Mouse (Mus musculus) intestine, embryonic 14.5 days (tissue): Measurements from ENCODE around the gene Sectm1a. TPM values are rescaled to one million over a fixed set of nuclear protein-coding genes. Genes with fewer than 3 reads are reported as not detected.
"Not testable (repeated sequence)": the region's sequence is repeated elsewhere in the genome, so short reads cannot be mapped to it uniquely, and the experiment has no call there.

Experiments used
- ATAC-seq: fragments of 200-750 bp; cut with Nextera tagmentation; replicated peaks from 2 replicates; pipeline ENCODE4 v1.8.0; 2017; ENCODE audit warnings: low read depth, moderate number of reproducible peaks, moderate TSS enrichment, moderate library complexity; ENCODE audit not compliant: low FRiP score, low TSS enrichment
- DNase-seq: peaks from one replicate; pipeline ENCODE4 v3.0.0-alpha.2; 2018; ENCODE audit warnings: low spot score
- H3K27ac ChIP-seq: fragments of 300-500 bp; sonication (generic); 2 replicates; pipeline ENCODE4 v1.5.1; 2014; ENCODE audit warnings: low read depth, mild to moderate bottlenecking, control low read depth
- H3K27me3 ChIP-seq: fragments of 300-500 bp; sonication (generic); replicated peaks from 2 replicates; pipeline ENCODE4 v1.6.1; 2014; ENCODE audit warnings: low read length, control low read depth; ENCODE audit not compliant: control insufficient read depth, insufficient read depth
- H3K36me3 ChIP-seq: fragments of 300-500 bp; sonication (generic); 2 replicates; pipeline ENCODE4 v1.6.1; 2014; ENCODE audit warnings: low read length, control low read depth; ENCODE audit not compliant: control insufficient read depth, insufficient read depth
- H3K4me1 ChIP-seq: fragments of 300-500 bp; sonication (generic); replicated peaks from 2 replicates; pipeline ENCODE4 v1.6.1; 2014; ENCODE audit warnings: low read length, control low read depth, mixed read lengths; ENCODE audit not compliant: control insufficient read depth, insufficient read depth
- H3K4me2 ChIP-seq: fragments of 300-500 bp; sonication (generic); 2 replicates; pipeline ENCODE4 v1.6.1; 2014; ENCODE audit warnings: low read length
- H3K4me3 ChIP-seq: fragments of 300-500 bp; sonication (generic); 2 replicates; pipeline ENCODE4 v1.5.1; 2014; ENCODE audit warnings: low read depth, low read length, control low read depth, mixed read lengths
- H3K9ac ChIP-seq: fragments of 300-500 bp; sonication (generic); 2 replicates; pipeline ENCODE4 v1.6.1; 2014; ENCODE audit warnings: mild to moderate bottlenecking, low read length
- H3K9me3 ChIP-seq: fragments of 300-500 bp; sonication (generic); 2 replicates; pipeline ENCODE4 v1.6.1; 2016; ENCODE audit warnings: low read length, control low read depth; ENCODE audit not compliant: control insufficient read depth
- WGBS: fragments of 180-500 bp; shearing (Covaris S2); extraction: QIAGEN DNeasy Blood & Tissue Kit; methylation state at CpG from one replicate; pipeline ENCODE4 v1.1.7; 2014; 5-methylcytosine and 5-hydroxymethylcytosine counted together
- polyA plus RNA-seq: library from polyadenylated mRNA; unstranded; fragments of >200 nt; fragmentation: Nextera tagmentation; extraction: Ambion mirVana; gene quantifications from 2 replicates; pipeline ENCODE4 v1.2.1, GENCODE M21; 2014

The Sectm1a gene
- polyA plus RNA-seq, 1 experiment from 2014 or later, result 1.8 TPM

DNA sequence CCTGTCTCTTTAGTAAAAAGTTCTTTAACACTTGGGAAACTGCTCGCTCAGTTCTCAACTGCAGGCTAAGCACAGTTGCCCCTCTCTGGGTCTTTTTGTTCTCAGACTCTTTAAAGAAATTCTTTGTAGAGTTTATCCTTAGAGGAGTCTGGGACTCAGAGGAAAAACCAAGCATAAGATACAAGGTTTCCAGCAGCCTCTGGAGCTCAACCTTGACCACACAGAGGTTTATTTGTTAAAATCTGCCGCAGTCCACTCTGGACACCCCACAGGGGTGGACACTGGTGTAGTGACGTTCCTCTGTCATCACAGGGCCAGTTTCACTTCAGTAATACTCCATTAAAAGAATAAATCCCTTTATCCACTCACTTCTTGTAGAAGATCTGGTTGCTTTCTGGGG, 37.6 kb upstream of the Sectm1a start, which contains the start of gene Tex19.2:
Gene Tex19.2, minus strand, starts transcription at position 101 of the 400 bp plus-strand sequence.
- no peak for DNase-seq
- Histone ChIP-seq H3K9ac (no peak within 1 kb of the TSS), H3K4me2 (no peak within 1 kb of the TSS), H3K36me3 (no peaks in the 10 kb centered on the region), H3K4me1 (peaks cover 6% of the 10 kb centered on the region; the same call in 1 of the 2 replicates), H3K27me3 (no peaks in the 10 kb centered on the region), H3K27ac (no peak within 1 kb of the TSS), H3K9me3 (no peaks in the 10 kb centered on the region), H3K4me3 (no peak within 1 kb of the TSS)
- 90% methylated on average over 3 of the region's 3 CpGs for whole genome bisulfite sequencing
- no peak for ATAC-seq

DNA sequence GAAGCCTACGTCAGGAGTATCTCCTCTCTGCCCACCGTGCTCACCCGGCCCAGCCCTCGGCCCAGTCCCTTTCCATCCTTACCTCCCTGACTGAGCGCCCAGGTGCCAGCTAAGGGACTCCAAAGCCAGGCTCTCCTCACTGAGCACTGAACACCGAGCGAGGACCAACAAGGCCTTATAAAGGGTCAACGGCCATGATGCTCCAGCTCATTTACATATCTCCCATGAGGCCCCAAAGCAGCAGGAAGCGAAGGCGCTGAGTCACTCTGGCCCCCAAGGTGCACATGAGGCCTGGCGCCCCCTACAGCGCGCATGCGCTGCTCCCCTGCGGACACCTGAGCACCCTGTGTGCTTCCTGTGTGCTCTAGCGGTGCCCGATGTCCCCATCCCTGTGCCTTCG, 37.1 kb upstream of the Sectm1a start:
- no peak for ATAC-seq
- WGBS, result 91% methylated on average over 18 of the region's 18 CpGs
- H3K4me2 ChIP-seq, result no peak overlapping the region

DNA sequence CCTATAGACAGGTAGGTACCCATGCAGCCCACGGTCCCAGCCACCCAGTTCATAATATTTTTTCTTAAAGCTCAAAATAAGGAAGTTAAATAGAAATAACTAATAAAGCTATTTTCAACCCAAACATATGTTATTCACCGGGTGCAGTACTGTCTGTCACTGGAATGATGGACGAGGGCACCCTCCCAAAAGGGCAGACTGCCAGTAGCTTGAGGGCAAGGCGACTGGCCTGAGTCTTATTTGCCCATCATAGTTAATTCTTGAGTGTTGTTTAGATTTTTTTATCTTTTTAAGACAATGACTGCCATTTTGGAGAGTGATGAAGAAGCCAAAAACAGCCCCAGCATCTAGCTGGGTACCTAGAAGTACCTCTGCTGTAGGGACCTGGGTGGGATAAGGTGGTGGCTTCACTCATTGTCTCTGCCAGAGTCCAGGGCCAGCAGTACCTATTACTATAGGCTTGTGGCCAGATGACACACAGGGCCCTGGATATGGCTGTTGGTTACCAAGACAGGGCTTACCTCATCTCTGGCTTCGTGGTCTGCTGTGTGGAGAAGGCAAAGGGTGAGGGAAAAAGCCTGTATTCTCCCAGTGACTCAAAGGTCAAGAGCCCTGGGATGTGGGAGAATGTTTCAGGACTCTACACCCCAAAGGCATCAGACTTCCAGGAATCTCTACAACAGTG, 31.2 kb upstream of the Sectm1a start:
- H3K27me3 ChIP-seq, result no peaks in the 10 kb centered on the region
- no peak overlapping the region for H3K27ac ChIP-seq
- ATAC-seq (no peak), DNase-seq (no peak)
- no peaks in the 10 kb centered on the region for H3K9me3 ChIP-seq
- H3K4me3 ChIP-seq, result no peak overlapping the region
- WGBS, result 73% methylated on average over 5 of the region's 5 CpGs
- H3K36me3 ChIP-seq, result no peaks in the 10 kb centered on the region
- H3K4me1 ChIP-seq, result peaks cover 5% of the 10 kb centered on the region; the same call in 1 of the 2 replicates
- H3K4me2 ChIP-seq, result no peak overlapping the region
- H3K9ac ChIP-seq, result no peak overlapping the region

More for the DNA sequence above, 37.1 kb upstream of the Sectm1a start:
- Histone ChIP-seq H3K36me3 (no peaks in the 10 kb centered on the region), H3K4me3 (no peak overlapping the region), H3K9ac (no peak overlapping the region), H3K27me3 (no peaks in the 10 kb centered on the region), H3K9me3 (no peaks in the 10 kb centered on the region), H3K4me1 (peaks cover 6% of the 10 kb centered on the region; the same call in 1 of the 2 replicates), H3K27ac (no peak overlapping the region)
- no peak for DNase-seq

DNA sequence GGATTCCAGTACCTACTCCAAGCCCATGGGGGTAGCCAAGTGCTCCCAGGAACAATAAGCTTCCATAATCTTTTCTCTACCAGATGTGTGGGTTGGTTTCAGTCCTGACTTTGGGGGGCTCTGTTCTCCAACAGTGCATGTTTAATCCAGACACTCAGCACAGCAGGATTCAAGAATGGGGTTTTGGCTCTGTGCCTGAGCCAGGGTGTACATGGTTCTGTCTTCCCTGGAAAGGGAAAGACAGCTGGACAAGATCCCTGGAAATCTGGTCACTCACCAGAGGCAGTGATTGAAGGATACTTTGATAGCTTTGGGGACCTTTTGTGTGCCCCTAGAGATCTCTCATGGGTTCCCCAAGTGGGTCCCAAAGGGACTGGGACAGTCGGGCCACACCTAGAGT, 30.6 kb upstream of the Sectm1a start:
- ATAC-seq, result no peak
- no peaks in the 10 kb centered on the region for H3K36me3 ChIP-seq
- H3K9ac ChIP-seq, result no peak overlapping the region
- DNase-seq, result no peak
- H3K4me3 ChIP-seq, result no peak overlapping the region
- H3K4me1 ChIP-seq, result peaks cover 5% of the 10 kb centered on the region; the same call in 1 of the 2 replicates
- no peaks in the 10 kb centered on the region for H3K9me3 ChIP-seq
- H3K27me3 ChIP-seq, result no peaks in the 10 kb centered on the region
- WGBS, result 90% methylated on average over 1 of the region's 1 CpGs
- no peak overlapping the region for H3K27ac ChIP-seq
- no peak overlapping the region for H3K4me2 ChIP-seq

DNA sequence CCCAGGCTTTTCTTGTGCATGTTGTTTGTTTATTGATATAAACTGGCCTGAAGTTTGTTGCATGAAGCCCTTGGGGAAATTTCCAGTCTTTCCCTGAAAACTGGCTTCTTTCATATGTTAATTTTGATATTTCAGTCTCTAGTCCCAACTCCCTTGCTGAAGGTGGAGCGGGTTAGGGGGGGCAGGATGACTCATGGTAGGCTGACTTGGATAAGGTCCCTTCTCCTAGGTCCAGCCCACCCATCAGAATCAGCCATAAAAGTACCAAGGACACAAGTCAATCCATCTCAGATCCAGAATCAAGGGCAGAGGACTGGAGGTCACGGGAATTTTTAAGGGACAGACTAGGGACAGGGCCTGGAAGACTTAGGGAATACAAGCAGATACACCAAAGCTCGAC, 30.0 kb upstream of the Sectm1a start:
- DNase-seq (no peak), ATAC-seq (no peak)
- no peak overlapping the region for H3K27ac ChIP-seq
- H3K4me1 ChIP-seq, result peaks cover 5% of the 10 kb centered on the region; the same call in 1 of the 2 replicates
- no peak overlapping the region for H3K4me3 ChIP-seq
- H3K9me3 ChIP-seq, result no peaks in the 10 kb centered on the region
- no peak overlapping the region for H3K4me2 ChIP-seq
- no peaks in the 10 kb centered on the region for H3K27me3 ChIP-seq
- H3K9ac ChIP-seq, result no peak overlapping the region
- 77% methylated on average over 3 of the region's 3 CpGs for WGBS
- H3K36me3 ChIP-seq, result no peaks in the 10 kb centered on the region

DNA sequence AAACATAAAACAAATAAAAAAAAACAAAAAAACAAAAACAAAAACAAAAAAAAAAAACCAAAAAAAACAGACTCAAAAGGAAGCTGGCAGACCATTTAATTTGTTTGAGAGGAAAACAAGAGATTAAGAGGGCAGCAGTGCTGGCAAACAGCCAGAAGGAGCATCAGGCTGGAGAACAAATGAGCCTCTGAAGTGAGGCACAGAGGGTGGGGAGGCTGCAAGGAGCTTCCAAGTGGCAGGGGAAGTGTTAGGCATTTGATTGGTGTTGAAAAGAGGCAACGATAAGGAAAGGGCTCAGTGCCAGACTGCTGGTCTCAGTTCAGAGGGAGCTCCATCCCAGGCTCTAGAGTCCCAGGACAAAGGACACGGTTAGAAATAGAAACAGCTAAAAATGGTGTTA, 29.0 kb upstream of the Sectm1a start:
- no peak overlapping the region for H3K4me2 ChIP-seq
- no peak for ATAC-seq
- 16% methylated on average over 2 of the region's 2 CpGs for WGBS

DNA sequence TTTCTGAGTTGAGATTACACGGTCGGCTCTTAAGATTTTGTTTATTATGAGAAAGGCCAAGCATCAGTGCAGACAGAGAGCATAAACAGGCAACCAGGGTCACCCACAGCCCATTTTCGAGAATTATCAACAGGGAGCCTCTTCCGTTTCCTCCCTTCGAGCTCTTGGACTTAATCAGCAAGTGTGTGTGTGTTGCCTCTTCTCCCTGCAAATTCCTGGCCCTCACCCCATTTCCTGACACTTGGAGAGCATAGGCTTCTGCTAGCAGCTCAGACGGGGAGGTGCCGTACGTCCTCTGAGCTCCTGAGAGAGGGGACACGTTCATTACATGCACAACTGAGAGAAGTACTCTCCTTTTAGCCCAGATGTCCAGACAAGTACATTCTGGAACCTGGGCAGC, 27.0 kb upstream of the Sectm1a start:
- Histone ChIP-seq H3K9ac (no peak overlapping the region), H3K4me3 (no peak overlapping the region), H3K4me1 (peaks cover 5% of the 10 kb centered on the region; the same call in 1 of the 2 replicates), H3K9me3 (no peaks in the 10 kb centered on the region), H3K27ac (no peak overlapping the region), H3K4me2 (no peak overlapping the region), H3K27me3 (no peaks in the 10 kb centered on the region), H3K36me3 (no peaks in the 10 kb centered on the region)
- ATAC-seq (no peak), DNase-seq (no peak)
- 47% methylated on average over 9 of the region's 9 CpGs for WGBS

More for the DNA sequence above, 29.0 kb upstream of the Sectm1a start:
- Histone ChIP-seq H3K4me3 (no peak overlapping the region), H3K27me3 (no peaks in the 10 kb centered on the region), H3K36me3 (no peaks in the 10 kb centered on the region), H3K9ac (no peak overlapping the region), H3K4me1 (peaks cover 5% of the 10 kb centered on the region; the same call in 1 of the 2 replicates), H3K9me3 (no peaks in the 10 kb centered on the region), H3K27ac (no peak overlapping the region)
- no peak for DNase-seq

DNA sequence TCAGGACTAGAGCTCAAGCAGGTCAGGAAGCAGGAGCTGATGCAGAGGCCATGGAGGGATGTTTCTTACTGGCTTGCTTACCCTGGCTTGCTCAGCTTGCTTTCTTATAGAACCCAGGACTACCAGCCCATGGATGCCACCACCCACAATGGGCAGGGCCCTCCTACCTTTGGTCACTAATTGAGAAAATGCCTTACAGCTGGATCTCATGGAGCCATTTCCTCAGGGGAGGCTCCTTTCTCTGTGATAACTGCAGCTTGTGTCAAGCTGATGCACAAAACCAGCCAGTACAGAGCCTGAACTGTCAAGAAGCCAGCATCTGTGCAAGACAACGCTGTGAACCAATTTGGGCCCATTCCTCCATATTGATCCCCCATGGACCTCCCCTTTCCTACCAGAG, 26.2 kb upstream of the Sectm1a start:
- 96% methylated on average over 1 of the region's 1 CpGs for WGBS
- H3K36me3 ChIP-seq, H3K4me1 ChIP-seq, H3K9me3 ChIP-seq, DNase-seq, ATAC-seq, H3K27ac ChIP-seq, H3K9ac ChIP-seq, H3K4me2 ChIP-seq, H3K27me3 ChIP-seq, H3K4me3 ChIP-seq: not testable (repeated sequence)
